Mouse (Mus musculus) lung, embryonic 15.5 days (tissue): ENCODE data around the gene Prtg. TPM values are rescaled to one million over a fixed set of nuclear protein-coding genes. Genes with fewer than 3 reads are reported as not detected.
A peak's percentile ranks its signal among the peaks of the same experiment; 100 is the strongest.

Experiments used
- ATAC-seq: fragments of 200-750 bp; cut with Nextera tagmentation; 2 replicates; pipeline ENCODE4 v1.8.0; 2017; ENCODE audit warnings: moderate number of reproducible peaks, borderline replicate concordance; ENCODE audit not compliant: low FRiP score, low TSS enrichment; ENCODE audit errors: extremely low read depth
- H3K27ac ChIP-seq: fragments of 300-500 bp; sonication (generic); 2 replicates; pipeline ENCODE4 v1.5.1; 2015; ENCODE audit warnings: moderate library complexity, mild to moderate bottlenecking, inconsistent platforms
- H3K27me3 ChIP-seq: fragments of 300-500 bp; sonication (generic); 2 replicates; pipeline ENCODE4 v1.6.1; 2015; ENCODE audit warnings: inconsistent platforms
- H3K36me3 ChIP-seq: fragments of 300-500 bp; sonication (generic); 2 replicates; pipeline ENCODE4 v1.6.1; 2015; ENCODE audit warnings: inconsistent platforms
- H3K4me1 ChIP-seq: fragments of 300-500 bp; sonication (generic); 2 replicates; pipeline ENCODE4 v1.6.1; 2015; ENCODE audit warnings: inconsistent platforms
- H3K4me2 ChIP-seq: fragments of 300-500 bp; sonication (generic); 2 replicates; pipeline ENCODE4 v1.6.1; 2015; ENCODE audit warnings: inconsistent platforms, mild to moderate bottlenecking, moderate library complexity
- H3K4me3 ChIP-seq: fragments of 300-500 bp; sonication (generic); 2 replicates; pipeline ENCODE4 v1.5.1; 2015; ENCODE audit warnings: mild to moderate bottlenecking, inconsistent platforms
- H3K9ac ChIP-seq: fragments of 300-500 bp; sonication (generic); 2 replicates; pipeline ENCODE4 v1.6.1; 2015; ENCODE audit warnings: inconsistent platforms
- H3K9me3 ChIP-seq: fragments of 300-500 bp; sonication (generic); 2 replicates; pipeline ENCODE4 v1.6.1; 2016; ENCODE audit warnings: inconsistent platforms
- WGBS: fragments of 180-500 bp; shearing (Covaris S2); methylation state at CpG from one replicate; pipeline ENCODE4 v1.1.7; 2015; 5-methylcytosine and 5-hydroxymethylcytosine counted together
- polyA plus RNA-seq: library from polyadenylated mRNA; unstranded; fragments of >200 nt; fragmentation: Nextera tagmentation; extraction: Ambion mirVana; gene quantifications from 2 replicates; pipeline ENCODE4 v1.2.1, GENCODE M21; 2015

Gene Prtg
- polyA plus RNA-seq, 1 experiment from 2014 or later, result 0.50 TPM

- H3K9ac ChIP-seq, result no peak overlapping the region
- WGBS, result 55% methylated on average over 7 of the region's 7 CpGs
- peaks cover 10% of the 10 kb centered on the region; the same call in 1 of the 2 replicates for H3K27me3 ChIP-seq
Observed at GRCm38 (mm10) chr9:72812091-72812490, 5.4 kb downstream of the Prtg start.

GRCm38 (mm10) chr9:72812594-72813570 lies 6.2 kb downstream of the Prtg start:
- H3K9ac ChIP-seq, result no peak overlapping the region
- no peak overlapping the region for H3K4me3 ChIP-seq
- no peaks in the 10 kb centered on the region for H3K9me3 ChIP-seq
- H3K27me3 ChIP-seq, result peaks cover 10% of the 10 kb centered on the region; the same call in 1 of the 2 replicates
- H3K4me1 ChIP-seq, result peaks cover 14% of the 10 kb centered on the region
- H3K4me2 ChIP-seq, result peak overlapping the region; percentile 17; the same call in 1 of the 2 replicates
- ATAC-seq, result no peak
- WGBS, result 24% methylated on average over 18 of the region's 18 CpGs
- H3K36me3 ChIP-seq, result no peaks in the 10 kb centered on the region
- H3K27ac ChIP-seq, result no peak overlapping the region

More at GRCm38 (mm10) chr9:72812091-72812490, 5.4 kb downstream of the Prtg start:
- no peaks in the 10 kb centered on the region for H3K9me3 ChIP-seq
- H3K4me1 ChIP-seq, result peaks cover 17% of the 10 kb centered on the region
- no peak overlapping the region for H3K4me2 ChIP-seq
- no peak for ATAC-seq
- no peaks in the 10 kb centered on the region for H3K36me3 ChIP-seq
- no peak overlapping the region for H3K27ac ChIP-seq
- no peak overlapping the region for H3K4me3 ChIP-seq

GRCm38 (mm10) chr9:72825511-72825910 lies 18.8 kb downstream of the Prtg start:
- ATAC-seq, result no peak
- Histone ChIP-seq H3K27ac (no peak overlapping the region), H3K36me3 (no peaks in the 10 kb centered on the region), H3K4me1 (0 out of 2 replicates have a peak, but pooled peaks cover 4% of the 10 kb centered on the region), H3K4me2 (no peak overlapping the region), H3K27me3 (no peaks in the 10 kb centered on the region), H3K9ac (no peak overlapping the region), H3K9me3 (no peaks in the 10 kb centered on the region), H3K4me3 (no peak overlapping the region)
- 39% methylated on average over 4 of the region's 4 CpGs for WGBS

GRCm38 (mm10) chr9:72825976-72826375 lies 19.3 kb downstream of the Prtg start:
- no peak for ATAC-seq
- 28% methylated on average over 3 of the region's 3 CpGs for WGBS
- 0 out of 2 replicates have a peak, but pooled peaks cover 4% of the 10 kb centered on the region for H3K4me1 ChIP-seq
- no peak overlapping the region for H3K4me2 ChIP-seq
- no peak overlapping the region for H3K27ac ChIP-seq
- no peak overlapping the region for H3K9ac ChIP-seq
- no peaks in the 10 kb centered on the region for H3K36me3 ChIP-seq
- no peaks in the 10 kb centered on the region for H3K27me3 ChIP-seq
- H3K4me3 ChIP-seq, result no peak overlapping the region
- H3K9me3 ChIP-seq, result no peaks in the 10 kb centered on the region

GRCm38 (mm10) chr9:72828616-72829257 lies 22.1 kb downstream of the Prtg start:
- ATAC-seq, result no peak
- H3K4me1 ChIP-seq, result peaks cover 5% of the 10 kb centered on the region; the same call in 1 of the 2 replicates
- WGBS, result 51% methylated on average over 5 of the region's 5 CpGs
- no peak overlapping the region for H3K27ac ChIP-seq
- H3K9ac ChIP-seq, result no peak overlapping the region
- no peaks in the 10 kb centered on the region for H3K9me3 ChIP-seq
- H3K36me3 ChIP-seq, result no peaks in the 10 kb centered on the region
- no peak overlapping the region for H3K4me3 ChIP-seq
- H3K4me2 ChIP-seq, result no peak overlapping the region
- no peaks in the 10 kb centered on the region for H3K27me3 ChIP-seq

GRCm38 (mm10) chr9:72833992-72834696 lies 27.5 kb downstream of the Prtg start:
- Histone ChIP-seq H3K9me3 (no peaks in the 10 kb centered on the region), H3K4me3 (no peak overlapping the region), H3K27ac (no peak overlapping the region), H3K4me2 (no peak overlapping the region), H3K9ac (no peak overlapping the region), H3K27me3 (no peaks in the 10 kb centered on the region), H3K36me3 (no peaks in the 10 kb centered on the region), H3K4me1 (peaks cover 14% of the 10 kb centered on the region)
- ATAC-seq, result no peak
- 29% methylated on average over 10 of the region's 10 CpGs for WGBS

- H3K36me3 ChIP-seq, result no peaks in the 10 kb centered on the region
- no peak overlapping the region for H3K27ac ChIP-seq
- H3K9ac ChIP-seq, result no peak overlapping the region
- WGBS, result 97% methylated on average over 1 of the region's 1 CpGs
- peaks cover 14% of the 10 kb centered on the region for H3K4me1 ChIP-seq
- no peaks in the 10 kb centered on the region for H3K9me3 ChIP-seq
- H3K27me3 ChIP-seq, result no peaks in the 10 kb centered on the region
- no peak overlapping the region for H3K4me3 ChIP-seq
- no peak for ATAC-seq
- H3K4me2 ChIP-seq, result no peak overlapping the region
Observed at GRCm38 (mm10) chr9:72835007-72835406, 28.3 kb downstream of the Prtg start.

GRCm38 (mm10) chr9:72836708-72837495 lies 30.2 kb downstream of the Prtg start:
- Histone ChIP-seq H3K27me3 (no peaks in the 10 kb centered on the region), H3K9me3 (no peaks in the 10 kb centered on the region), H3K27ac (no peak overlapping the region), H3K4me3 (no peak overlapping the region), H3K9ac (no peak overlapping the region), H3K4me1 (peaks cover 14% of the 10 kb centered on the region), H3K4me2 (no peak overlapping the region), H3K36me3 (no peaks in the 10 kb centered on the region)
- no peak for ATAC-seq
- WGBS, result 51% methylated on average over 11 of the region's 11 CpGs

- no peak overlapping the region for H3K4me3 ChIP-seq
- 55% methylated on average over 6 of the region's 6 CpGs for WGBS
- no peak overlapping the region for H3K27ac ChIP-seq
- no peak overlapping the region for H3K4me2 ChIP-seq
- H3K9me3 ChIP-seq, result no peaks in the 10 kb centered on the region
- H3K9ac ChIP-seq, result no peak overlapping the region
- peaks cover 14% of the 10 kb centered on the region for H3K4me1 ChIP-seq
- no peak for ATAC-seq
- no peaks in the 10 kb centered on the region for H3K36me3 ChIP-seq
- H3K27me3 ChIP-seq, result no peaks in the 10 kb centered on the region
Observed at GRCm38 (mm10) chr9:72837598-72838160, 31.0 kb downstream of the Prtg start.

GRCm38 (mm10) chr9:72838256-72838655 lies 31.6 kb downstream of the Prtg start:
- H3K27ac ChIP-seq, result no peak overlapping the region
- no peaks in the 10 kb centered on the region for H3K27me3 ChIP-seq
- ATAC-seq, result no peak
- 51% methylated on average over 3 of the region's 3 CpGs for WGBS
- H3K36me3 ChIP-seq, result no peaks in the 10 kb centered on the region
- peaks cover 14% of the 10 kb centered on the region for H3K4me1 ChIP-seq
- no peak overlapping the region for H3K4me3 ChIP-seq
- H3K9me3 ChIP-seq, result no peaks in the 10 kb centered on the region
- no peak overlapping the region for H3K4me2 ChIP-seq
- no peak overlapping the region for H3K9ac ChIP-seq
